Mouse (Mus musculus) midbrain, postnatal 0 days (tissue): ENCODE measurements around the gene Lgr6. TPM values are rescaled to one million over a fixed set of nuclear protein-coding genes. Genes with fewer than 3 reads are reported as not detected.
A peak's percentile ranks its signal among the peaks of the same experiment; 100 is the strongest.

ENCODE experiments used
- ATAC-seq: fragments of 200-750 bp; cut with Nextera tagmentation; 2 replicates; pipeline ENCODE4 v1.8.0; 2017; ENCODE audit warnings: moderate number of reproducible peaks, mild to moderate bottlenecking, moderate TSS enrichment, moderate library complexity; ENCODE audit not compliant: low FRiP score
- DNase-seq: peaks from one replicate; pipeline ENCODE4 v3.0.0-alpha.2; 2015; ENCODE audit warnings: low spot score
- H3K27ac ChIP-seq: fragments of 300-500 bp; sonication (generic); 2 replicates; pipeline ENCODE4 v1.5.1; 2014; ENCODE audit warnings: low read depth, mild to moderate bottlenecking, low read length, mixed read lengths
- H3K27me3 ChIP-seq: fragments of 300-500 bp; sonication (generic); 2 replicates; pipeline ENCODE4 v1.6.1; 2014; ENCODE audit warnings: low read length, control low read depth, mixed read lengths; ENCODE audit not compliant: insufficient read depth
- H3K36me3 ChIP-seq: fragments of 300-500 bp; sonication (generic); 2 replicates; pipeline ENCODE4 v1.6.1; 2014; ENCODE audit warnings: low read length, control low read depth, mixed read lengths; ENCODE audit not compliant: insufficient read depth
- H3K4me1 ChIP-seq: fragments of 300-500 bp; sonication (generic); 2 replicates; pipeline ENCODE4 v1.6.1; 2014; ENCODE audit warnings: mild to moderate bottlenecking, control low read depth, antibody characterized with exemption, low read length, mixed read lengths; ENCODE audit not compliant: insufficient read depth
- H3K4me2 ChIP-seq: fragments of 300-500 bp; sonication (generic); 2 replicates; pipeline ENCODE4 v1.6.1; 2014; ENCODE audit warnings: low read depth, mild to moderate bottlenecking, low read length, mixed read lengths; ENCODE audit not compliant: poor library complexity, severe bottlenecking
- H3K4me3 ChIP-seq: fragments of 300-500 bp; sonication (generic); 2 replicates; pipeline ENCODE4 v1.5.1; 2014; ENCODE audit warnings: low read depth, mild to moderate bottlenecking, low read length, moderate library complexity
- H3K9ac ChIP-seq: fragments of 300-500 bp; sonication (generic); replicated peaks from 2 replicates; pipeline ENCODE4 v1.6.1; 2014; ENCODE audit warnings: mild to moderate bottlenecking, low read length, moderate library complexity, mixed read lengths; ENCODE audit not compliant: poor library complexity, severe bottlenecking
- H3K9me3 ChIP-seq: fragments of 300-500 bp; sonication (generic); 2 replicates; pipeline ENCODE4 v1.6.1; 2016; ENCODE audit warnings: low read length, control low read depth
- CTCF ChIP-seq: IDR thresholded peaks from 2 replicates; pipeline ENCODE4 v1.5.1; 2016; ENCODE audit warnings: antibody characterized with exemption, mild to moderate bottlenecking
- WGBS: fragments of 180-500 bp; shearing (Covaris S2); extraction: QIAGEN DNeasy Blood & Tissue Kit; methylation state at CpG from one replicate; pipeline ENCODE4 v1.1.7; 2014; 5-methylcytosine and 5-hydroxymethylcytosine counted together
- polyA plus RNA-seq: library from polyadenylated mRNA; unstranded; fragments of >200 nt; fragmentation: Nextera tagmentation; extraction: Ambion mirVana; gene quantifications from 2 replicates; pipeline ENCODE4 v1.2.1, GENCODE M21; 2015
- total RNA-seq: library from RNA; depleted of rRNA; stranded (reverse); fragments of >200 nt; gene quantifications from 2 replicates; pipeline ENCODE4 v1.2.3, GENCODE M21; 2014

The Lgr6 gene
- total and polyA plus RNA-seq, 2 experiments from 2014 or later = 1.9 to 3.8 TPM

- no peaks in the 10 kb centered on the region for H3K36me3 ChIP-seq
- DNase-seq = no peak
- no peak for TF ChIP-seq CTCF
- no peak overlapping the region for H3K4me2 ChIP-seq
- H3K9ac ChIP-seq = no peak overlapping the region
- ATAC-seq = no peak
- no peaks in the 10 kb centered on the region for H3K27me3 ChIP-seq
- WGBS = 87% methylated on average over 2 of the region's 2 CpGs
- H3K27ac ChIP-seq = no peak overlapping the region
- no peak overlapping the region for H3K4me3 ChIP-seq
- peaks cover 11% of the 10 kb centered on the region; the same call in 1 of the 2 replicates for H3K4me1 ChIP-seq
- H3K9me3 ChIP-seq = no peaks in the 10 kb centered on the region
These were observed 87.4 kb downstream of the Lgr6 start for GRCm38 (mm10) chr1:135017656-135018015.

DNA sequence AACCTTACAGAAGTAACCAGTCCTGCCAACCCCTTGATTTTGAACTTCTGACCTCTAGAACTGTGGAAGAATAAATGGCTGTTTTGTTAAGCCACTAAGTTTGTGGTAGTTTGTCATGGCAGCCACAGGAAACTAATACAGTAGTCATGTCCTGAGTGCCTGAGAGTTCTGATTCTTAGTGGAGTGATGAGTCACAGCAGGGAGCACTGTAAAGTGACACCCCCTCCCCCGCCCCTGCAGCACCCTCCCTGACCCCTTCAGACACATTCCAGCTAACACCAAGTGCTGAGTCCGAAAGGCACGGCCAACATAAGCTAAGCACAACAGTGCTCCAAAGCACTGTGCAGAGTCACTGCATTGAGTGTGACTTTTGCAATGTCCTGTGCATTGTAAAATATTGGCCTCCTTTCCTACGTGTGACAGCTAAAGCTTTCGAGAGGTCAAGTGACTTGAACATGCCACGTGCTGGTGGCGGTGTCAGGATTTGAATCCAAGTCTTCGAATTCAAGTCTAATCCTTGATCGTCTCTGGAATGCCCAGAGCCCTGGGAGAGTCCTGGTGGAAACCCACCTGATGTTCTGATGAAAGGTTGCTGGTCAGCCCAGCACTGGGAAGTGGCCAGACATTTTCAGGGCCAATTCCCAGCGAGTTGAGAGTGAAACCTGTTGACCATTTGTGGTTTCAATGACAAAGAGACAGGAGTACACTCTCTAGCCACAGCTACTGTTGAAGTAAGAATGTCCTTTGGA, 88.0 kb downstream of the Lgr6 start:
- Histone ChIP-seq H3K36me3 (no peaks in the 10 kb centered on the region), H3K27ac (no peak overlapping the region), H3K9ac (no peak overlapping the region), H3K4me3 (no peak overlapping the region), H3K9me3 (no peaks in the 10 kb centered on the region), H3K27me3 (no peaks in the 10 kb centered on the region), H3K4me2 (no peak overlapping the region), H3K4me1 (peaks cover 11% of the 10 kb centered on the region; the same call in 1 of the 2 replicates)
- DNase-seq = no peak
- WGBS = 85% methylated on average over 10 of the region's 10 CpGs
- TF ChIP-seq CTCF = no peak
- no peak for ATAC-seq

- Histone ChIP-seq H3K27ac (no peak overlapping the region), H3K9ac (no peak overlapping the region), H3K36me3 (no peaks in the 10 kb centered on the region), H3K9me3 (no peaks in the 10 kb centered on the region), H3K4me1 (peaks cover 8% of the 10 kb centered on the region; the same call in 1 of the 2 replicates), H3K4me3 (no peak overlapping the region), H3K4me2 (no peak overlapping the region), H3K27me3 (no peaks in the 10 kb centered on the region)
- TF ChIP-seq CTCF = no peak
- DNase-seq (peak; percentile 38), ATAC-seq (no peak)
- WGBS = 36% methylated on average over 10 of the region's 10 CpGs
These were observed 90.1 kb downstream of the Lgr6 start for GRCm38 (mm10) chr1:135014921-135015445.

- H3K9ac ChIP-seq = no peak overlapping the region
- TF ChIP-seq CTCF = no peak
- H3K27ac ChIP-seq = no peak overlapping the region
- H3K4me3 ChIP-seq = no peak overlapping the region
- H3K4me2 ChIP-seq = no peak overlapping the region
- H3K9me3 ChIP-seq = no peaks in the 10 kb centered on the region
- ATAC-seq = no peak
- DNase-seq = no peak
- no peaks in the 10 kb centered on the region for H3K4me1 ChIP-seq
- 79% methylated on average over 9 of the region's 9 CpGs for WGBS
- no peaks in the 10 kb centered on the region for H3K36me3 ChIP-seq
- no peaks in the 10 kb centered on the region for H3K27me3 ChIP-seq
These were observed 92.6 kb downstream of the Lgr6 start for GRCm38 (mm10) chr1:135012472-135012871.

DNA sequence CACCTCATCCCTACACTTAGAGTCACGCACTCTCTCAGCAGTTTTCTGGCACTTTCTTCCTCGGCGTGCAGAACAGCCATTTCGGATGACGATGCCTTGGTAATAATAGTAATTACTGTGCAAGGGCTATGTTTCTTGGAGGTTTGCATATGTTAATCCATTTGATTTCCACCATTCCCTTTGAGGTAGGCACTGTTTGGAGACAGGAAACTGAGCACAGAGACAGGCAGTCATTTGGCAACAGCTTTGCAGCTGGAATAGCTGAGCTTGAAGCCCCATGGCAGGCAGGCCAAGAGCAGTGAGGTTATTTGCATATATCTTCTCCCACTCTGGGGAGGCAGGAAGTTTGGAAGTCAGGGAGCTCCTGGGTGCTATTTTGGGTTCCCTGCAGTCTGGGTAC, 93.2 kb downstream of the Lgr6 start:
- WGBS = 87% methylated on average over 5 of the region's 5 CpGs
- Histone ChIP-seq H3K27me3 (no peaks in the 10 kb centered on the region), H3K4me1 (no peaks in the 10 kb centered on the region), H3K9me3 (no peaks in the 10 kb centered on the region), H3K36me3 (no peaks in the 10 kb centered on the region), H3K9ac (no peak overlapping the region), H3K27ac (no peak overlapping the region), H3K4me3 (no peak overlapping the region), H3K4me2 (no peak overlapping the region)
- ATAC-seq (no peak), DNase-seq (no peak)
- TF ChIP-seq CTCF = no peak

DNA sequence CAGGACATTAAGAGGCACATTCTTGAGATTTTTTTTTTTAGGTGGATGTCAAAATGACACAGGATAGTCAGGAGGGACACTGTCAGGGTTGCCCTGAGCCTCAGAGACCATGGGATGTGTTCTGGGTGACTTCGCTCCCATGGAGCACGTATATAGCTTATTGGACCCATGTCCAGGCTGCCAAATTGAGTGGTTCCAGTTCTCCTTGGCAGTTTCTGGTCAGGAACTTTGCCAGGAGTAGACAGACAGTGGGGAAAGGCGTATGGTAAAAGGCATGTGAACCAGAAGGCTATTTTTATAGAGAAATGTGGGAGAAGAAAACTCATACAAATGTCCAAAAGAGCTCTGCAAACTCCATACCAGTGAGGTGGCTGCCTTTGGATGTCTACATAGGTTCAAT, 95.2 kb downstream of the Lgr6 start:
- no peak overlapping the region for H3K27ac ChIP-seq
- H3K9ac ChIP-seq = no peak overlapping the region
- H3K9me3 ChIP-seq = no peaks in the 10 kb centered on the region
- no peak for TF ChIP-seq CTCF
- no peaks in the 10 kb centered on the region for H3K36me3 ChIP-seq
- H3K4me3 ChIP-seq = no peak overlapping the region
- H3K4me1 ChIP-seq = no peaks in the 10 kb centered on the region
- ATAC-seq = no peak
- H3K4me2 ChIP-seq = no peak overlapping the region
- DNase-seq = no peak
- H3K27me3 ChIP-seq = no peaks in the 10 kb centered on the region
- 85% methylated on average over 3 of the region's 3 CpGs for WGBS
